Mouse (Mus musculus) kidney, adult 2 months (tissue): ENCODE measurements around the gene Gk2.

Experiments used
- CTCF ChIP-seq: fragments of 200-500 bp; conservative IDR thresholded peaks from 2 replicates; pipeline ENCODE4 v1.5.1; 2011; ENCODE audit warnings: low read depth, mild to moderate bottlenecking, control low read depth, low read length, moderate library complexity, mixed read lengths; ENCODE audit not compliant: insufficient read depth, insufficient read length
- POLR2A ChIP-seq: fragments of 200-500 bp; IDR thresholded peaks from one replicate; pipeline ENCODE4 v1.6.1; 2011; ENCODE audit warnings: low read depth, low read length, control low read depth

- TF ChIP-seq POLR2A (no peak), CTCF (no peak)
Observed at GRCm38 (mm10) chr5:97498041-97498440, 41.2 kb upstream of the Gk2 start.
